Mouse (Mus musculus) hindbrain, embryonic 10.5 days (tissue): Measurements from ENCODE around the gene Ift43. TPM values are rescaled to one million over a fixed set of nuclear protein-coding genes. Genes with fewer than 3 reads are reported as not detected.

Experiments
- DNase-seq: peaks from one replicate; pipeline ENCODE4 v3.0.0-alpha.2; 2017; ENCODE audit warnings: low spot score
- H3K27ac ChIP-seq: fragments of 300-500 bp; sonication (generic); 2 replicates; pipeline ENCODE4 v1.5.1; 2016; ENCODE audit warnings: mild to moderate bottlenecking, moderate library complexity
- H3K27me3 ChIP-seq: fragments of 300-500 bp; sonication (generic); 2 replicates; pipeline ENCODE4 v1.6.1; 2016; ENCODE audit warnings: mild to moderate bottlenecking; ENCODE audit not compliant: poor library complexity, insufficient read depth, severe bottlenecking
- H3K36me3 ChIP-seq: fragments of 300-500 bp; sonication (generic); 2 replicates; pipeline ENCODE4 v1.6.1; 2016; ENCODE audit warnings: mild to moderate bottlenecking, moderate library complexity
- H3K4me1 ChIP-seq: fragments of 300-500 bp; sonication (generic); replicated peaks from 2 replicates; pipeline ENCODE4 v1.6.1; 2016; ENCODE audit warnings: mild to moderate bottlenecking
- H3K4me3 ChIP-seq: fragments of 300-500 bp; sonication (generic); 2 replicates; pipeline ENCODE4 v1.5.1; 2016; ENCODE audit warnings: mild to moderate bottlenecking, moderate library complexity
- H3K9me3 ChIP-seq: fragments of 300-500 bp; sonication (generic); 2 replicates; pipeline ENCODE4 v1.6.1; 2016; ENCODE audit warnings: mild to moderate bottlenecking, moderate library complexity
- WGBS: fragments of 180-500 bp; shearing (Covaris S2); methylation state at CpG from one replicate; pipeline ENCODE4 v1.1.7; 2016; 5-methylcytosine and 5-hydroxymethylcytosine counted together
- polyA plus RNA-seq: library from polyadenylated mRNA; unstranded; fragments of >200 nt; fragmentation: Nextera tagmentation; extraction: Ambion mirVana; gene quantifications from 2 replicates; pipeline ENCODE4 v1.2.1, GENCODE M21; 2016

The Ift43 gene
- polyA plus RNA-seq, 1 experiment from 2014 or later, result 94.1 TPM

DNA sequence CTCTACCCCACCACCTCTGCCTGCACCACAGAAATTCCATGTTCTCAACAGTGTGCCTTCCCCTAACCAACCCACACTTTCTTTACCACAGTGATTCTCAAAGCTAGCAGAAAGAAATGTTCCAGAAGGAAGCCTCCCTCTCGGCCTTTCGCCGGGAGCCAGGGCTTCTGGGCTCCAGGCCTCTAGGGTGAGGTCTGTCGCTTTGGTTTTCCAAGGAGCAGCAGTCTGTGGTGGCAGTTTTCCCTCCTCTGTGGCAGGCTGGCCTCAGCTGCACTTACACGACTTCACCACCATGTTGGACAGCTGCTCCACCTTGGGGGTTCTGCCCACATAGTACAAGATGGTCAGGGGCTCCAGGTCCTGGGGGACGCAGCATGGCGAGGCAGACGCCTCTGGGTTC, 24.8 kb upstream of the Ift43 start:
- no peaks in the 10 kb centered on the region for H3K4me1 ChIP-seq
- H3K27me3 ChIP-seq, result no peaks in the 10 kb centered on the region
- 83% methylated on average over 8 of the region's 8 CpGs for WGBS
- H3K4me3 ChIP-seq, result no peak overlapping the region
- peaks cover 19% of the 10 kb centered on the region for H3K36me3 ChIP-seq
- H3K9me3 ChIP-seq, result no peaks in the 10 kb centered on the region
- no peak for DNase-seq
- H3K27ac ChIP-seq, result no peak overlapping the region

DNA sequence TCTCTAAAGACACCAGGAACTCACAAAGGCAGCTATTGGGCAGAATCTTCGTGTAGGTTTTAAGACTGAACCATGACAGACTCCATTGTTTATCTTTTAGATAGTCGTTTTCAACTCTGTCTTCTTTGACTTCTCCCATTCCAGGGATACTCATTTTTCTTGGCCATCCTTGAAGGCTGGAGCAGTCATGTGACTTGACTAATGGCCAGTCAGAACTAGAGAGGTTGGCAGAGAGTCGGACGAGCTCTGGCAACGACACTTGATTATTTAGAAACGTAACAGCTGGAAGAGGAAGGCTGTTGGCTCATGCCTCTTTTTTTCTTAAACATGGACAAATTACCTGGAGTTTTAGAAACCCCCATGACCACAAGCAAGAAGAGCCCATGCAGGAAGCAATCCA, 23.0 kb upstream of the Ift43 start:
- Histone ChIP-seq H3K27ac (no peak overlapping the region), H3K4me1 (no peaks in the 10 kb centered on the region), H3K27me3 (no peaks in the 10 kb centered on the region), H3K4me3 (no peak overlapping the region), H3K9me3 (no peaks in the 10 kb centered on the region), H3K36me3 (peaks cover 19% of the 10 kb centered on the region)
- no peak for DNase-seq
- 88% methylated on average over 6 of the region's 6 CpGs for WGBS

DNA sequence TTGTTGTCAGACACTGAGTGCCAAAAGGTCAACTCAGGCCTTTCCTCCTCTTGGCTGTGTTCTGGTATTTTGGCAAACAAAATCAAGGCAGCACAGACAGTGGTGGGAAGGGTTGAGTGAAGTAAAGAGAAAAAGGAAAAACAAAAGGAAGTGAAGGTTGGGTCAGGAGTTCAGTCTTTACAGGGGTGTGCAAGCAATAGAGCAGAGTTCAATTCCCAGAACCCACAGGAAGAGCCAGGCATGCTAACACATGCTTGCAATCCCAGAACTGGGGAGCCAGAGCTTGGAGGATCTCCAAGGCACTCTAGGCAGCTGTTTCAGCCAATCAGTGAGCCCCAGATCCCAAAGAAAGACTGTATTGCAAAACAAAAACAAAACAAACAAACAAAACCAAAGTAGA, 17.5 kb upstream of the Ift43 start:
- Histone ChIP-seq H3K9me3 (no peaks in the 10 kb centered on the region), H3K36me3 (peaks cover 14% of the 10 kb centered on the region), H3K4me1 (no peaks in the 10 kb centered on the region), H3K27ac (no peak overlapping the region), H3K27me3 (no peaks in the 10 kb centered on the region), H3K4me3 (no peak overlapping the region)
- DNase-seq, result no peak

DNA sequence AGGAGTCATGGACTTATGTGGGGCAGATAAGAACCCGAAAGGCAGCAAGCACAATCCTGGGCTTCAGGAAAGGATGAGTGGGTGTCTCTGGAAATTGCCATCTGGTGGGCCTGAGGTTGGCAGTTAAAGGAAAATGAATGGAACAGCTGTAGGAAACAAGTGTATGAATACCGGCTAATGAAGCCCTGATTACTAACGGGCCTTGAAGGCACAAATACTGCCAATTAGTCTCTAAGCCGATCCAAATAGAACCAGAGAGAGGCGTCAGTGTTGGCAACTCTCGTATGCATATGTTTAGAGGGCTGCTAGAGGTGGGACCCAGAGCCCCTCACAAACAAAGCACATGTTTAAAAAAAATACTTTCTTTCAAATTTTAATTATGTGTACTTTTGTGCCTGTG, 10.9 kb upstream of the Ift43 start:
- peaks cover 12% of the 10 kb centered on the region for H3K27me3 ChIP-seq
- 90% methylated on average over 6 of the region's 6 CpGs for WGBS
- peaks cover 10% of the 10 kb centered on the region for H3K4me1 ChIP-seq
- H3K4me3 ChIP-seq, result no peak overlapping the region
- 0 out of 2 replicates have a peak, but pooled peaks cover 7% of the 10 kb centered on the region for H3K36me3 ChIP-seq
- 0 out of 2 replicates have a peak, but pooled peaks cover 2% of the 10 kb centered on the region for H3K9me3 ChIP-seq
- DNase-seq, result no peak
- H3K27ac ChIP-seq, result no peak overlapping the region

DNA sequence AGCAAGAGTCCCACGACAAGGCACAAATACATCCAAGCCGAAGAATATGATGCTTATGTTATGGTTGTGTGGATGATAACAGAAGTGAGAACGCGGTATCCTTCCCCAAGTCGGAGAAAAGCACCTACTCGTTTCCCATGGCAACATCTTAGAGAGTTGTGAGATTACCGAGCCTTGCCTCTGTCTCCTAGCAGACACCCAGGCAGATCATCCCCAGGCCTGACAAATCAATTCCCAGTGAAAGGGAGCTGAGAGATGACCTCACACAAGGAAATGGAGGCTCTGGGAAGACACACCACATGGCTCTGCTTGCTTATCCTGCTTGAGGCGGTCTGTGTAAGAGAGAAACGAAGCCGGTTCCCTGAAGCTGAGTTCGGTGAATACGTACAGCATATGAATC, 7.7 kb upstream of the Ift43 start:
- no peak overlapping the region for H3K27ac ChIP-seq
- no peaks in the 10 kb centered on the region for H3K36me3 ChIP-seq
- WGBS, result 88% methylated on average over 12 of the region's 12 CpGs
- H3K27me3 ChIP-seq, result peaks cover 29% of the 10 kb centered on the region
- H3K9me3 ChIP-seq, result 0 out of 2 replicates have a peak, but pooled peaks cover 2% of the 10 kb centered on the region
- no peak overlapping the region for H3K4me3 ChIP-seq
- peaks cover 31% of the 10 kb centered on the region for H3K4me1 ChIP-seq
- no peak for DNase-seq

DNA sequence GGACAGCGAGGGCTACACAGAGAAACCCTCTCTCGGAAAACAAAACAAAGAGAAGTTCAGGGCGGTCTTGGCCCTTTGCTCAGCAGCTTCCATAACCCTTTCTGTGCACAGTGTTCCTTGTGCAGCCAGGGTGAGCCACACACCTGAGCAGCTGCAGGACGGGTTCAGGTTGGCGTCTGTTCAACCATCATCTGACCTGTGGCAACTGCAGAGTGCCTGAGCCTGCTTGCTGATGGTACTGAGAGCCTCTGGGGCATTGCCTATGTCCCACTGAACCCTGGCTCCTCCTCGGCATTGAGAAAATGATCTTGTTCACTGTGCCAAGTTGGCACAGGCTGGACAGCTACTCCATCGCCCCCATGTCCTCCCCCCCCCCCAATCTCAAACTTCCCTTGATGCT, 7.0 kb upstream of the Ift43 start:
- DNase-seq, result no peak
- Histone ChIP-seq H3K27me3 (peaks cover 36% of the 10 kb centered on the region), H3K4me3 (no peak overlapping the region), H3K9me3 (0 out of 2 replicates have a peak, but pooled peaks cover 2% of the 10 kb centered on the region), H3K36me3 (no peaks in the 10 kb centered on the region), H3K27ac (no peak overlapping the region), H3K4me1 (peaks cover 31% of the 10 kb centered on the region)
- WGBS, result 87% methylated on average over 7 of the region's 7 CpGs

DNA sequence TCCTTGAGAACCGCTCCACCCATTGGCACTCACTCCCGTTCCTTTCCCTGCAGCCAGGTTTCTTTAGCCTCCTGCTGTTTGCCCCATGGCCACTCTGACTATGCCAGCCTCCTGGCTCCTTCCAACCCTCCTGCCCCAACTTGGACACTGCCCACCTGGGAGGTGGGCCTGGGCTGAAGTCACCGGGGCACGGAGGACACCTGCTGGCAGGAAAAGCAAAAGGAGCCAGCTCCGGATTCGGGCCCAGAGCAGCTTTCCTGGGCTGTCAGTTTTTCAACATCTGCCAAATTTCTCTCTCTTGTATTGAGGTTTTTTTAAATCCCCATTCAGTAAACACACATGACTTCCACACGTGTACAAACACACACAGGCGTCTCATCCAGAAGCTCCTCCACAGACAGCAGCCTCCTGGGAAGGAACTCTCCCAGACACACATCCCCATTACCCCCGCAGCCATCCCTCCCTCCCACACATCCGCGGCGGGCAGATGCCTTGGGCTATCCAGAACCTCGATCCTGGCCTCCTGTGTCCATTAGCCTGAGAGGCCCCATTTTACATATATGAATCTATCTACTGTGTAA, 5.9 kb upstream of the Ift43 start:
- 8% methylated on average over 13 of the region's 13 CpGs for WGBS
- Histone ChIP-seq H3K4me1 (peaks cover 31% of the 10 kb centered on the region), H3K27ac (no peak overlapping the region), H3K4me3 (peak overlapping the region; percentile 70), H3K9me3 (0 out of 2 replicates have a peak, but pooled peaks cover 2% of the 10 kb centered on the region), H3K36me3 (no peaks in the 10 kb centered on the region), H3K27me3 (peaks cover 47% of the 10 kb centered on the region)
- DNase-seq, result peak; percentile 15

DNA sequence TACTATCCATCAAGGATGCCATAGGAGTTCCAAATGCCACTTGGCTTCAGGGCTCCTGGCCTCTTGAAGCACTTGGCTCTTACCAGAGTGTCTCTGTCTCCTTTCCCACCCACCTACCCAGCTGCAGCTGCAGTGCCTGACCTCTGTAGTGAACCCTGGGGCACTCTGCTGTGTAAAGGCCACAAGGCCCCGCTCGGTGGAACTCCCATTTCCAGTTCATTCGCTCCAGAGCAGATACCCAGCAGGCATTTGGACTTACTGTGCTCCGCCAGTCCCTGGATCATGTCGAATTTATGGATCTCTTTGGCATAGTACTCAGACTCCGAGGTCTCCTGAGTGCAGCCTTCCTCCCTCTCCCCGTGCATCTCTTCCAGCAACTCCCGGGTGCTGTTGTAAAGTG, 5.0 kb upstream of the Ift43 start:
- Histone ChIP-seq H3K9me3 (no peaks in the 10 kb centered on the region), H3K4me3 (peak overlapping the region; percentile 70), H3K27me3 (peaks cover 50% of the 10 kb centered on the region), H3K36me3 (no peaks in the 10 kb centered on the region), H3K4me1 (peaks cover 31% of the 10 kb centered on the region), H3K27ac (peak overlapping the region; percentile 91)
- DNase-seq, result peak; percentile 51
- WGBS, result 17% methylated on average over 8 of the region's 8 CpGs

DNA sequence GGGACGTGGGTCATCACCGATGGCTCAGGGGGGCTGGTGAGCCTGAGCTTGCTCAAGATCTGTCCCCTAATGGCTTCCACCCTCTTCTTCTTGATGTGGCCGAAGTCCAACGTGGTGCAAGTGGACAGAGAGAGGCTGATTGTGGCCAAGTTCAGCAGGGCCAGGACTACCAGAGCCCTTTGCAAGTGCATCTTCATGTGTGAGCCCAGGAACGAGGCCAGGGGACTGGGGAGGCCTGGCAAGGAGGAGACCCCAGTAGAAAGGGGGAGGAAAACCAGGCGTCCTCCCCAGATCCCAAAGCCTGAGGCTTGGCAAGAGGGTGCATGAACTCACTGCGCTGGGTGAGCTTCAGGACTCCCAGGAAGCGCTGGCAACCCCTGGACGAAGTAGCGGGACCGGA, 4.6 kb upstream of the Ift43 start:
- WGBS, result 16% methylated on average over 11 of the region's 11 CpGs
- Histone ChIP-seq H3K27me3 (peaks cover 50% of the 10 kb centered on the region), H3K4me1 (peaks cover 31% of the 10 kb centered on the region), H3K36me3 (no peaks in the 10 kb centered on the region), H3K9me3 (no peaks in the 10 kb centered on the region), H3K4me3 (peak overlapping the region; percentile 70), H3K27ac (peak overlapping the region; percentile 91)
- peak; percentile 30 for DNase-seq

DNA sequence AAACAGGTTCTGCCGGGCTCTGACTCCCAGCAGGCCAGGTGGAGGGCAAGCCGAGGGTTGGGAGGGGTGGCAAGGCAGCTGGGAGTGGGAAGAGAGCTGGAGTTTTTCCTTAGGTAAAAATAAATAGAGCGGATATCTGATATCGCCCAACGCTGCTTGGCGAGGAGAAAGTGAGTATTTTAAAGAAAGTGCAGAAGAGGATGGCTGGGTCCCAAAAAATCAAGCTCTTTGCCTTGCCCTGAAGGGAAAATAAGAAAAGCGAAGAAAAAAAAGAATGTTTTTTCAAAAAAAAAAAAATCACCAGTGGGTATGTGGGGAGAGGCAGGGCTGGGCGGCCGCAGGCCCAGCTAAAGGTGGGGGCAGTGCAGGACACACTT, 4.2 kb upstream of the Ift43 start:
- DNase-seq, result peak; percentile 24
- peak overlapping the region; percentile 91 for H3K27ac ChIP-seq
- no peaks in the 10 kb centered on the region for H3K36me3 ChIP-seq
- H3K9me3 ChIP-seq, result no peaks in the 10 kb centered on the region
- WGBS, result 10% methylated on average over 9 of the region's 9 CpGs
- H3K4me1 ChIP-seq, result peaks cover 35% of the 10 kb centered on the region
- peak overlapping the region; percentile 70 for H3K4me3 ChIP-seq
- H3K27me3 ChIP-seq, result peaks cover 50% of the 10 kb centered on the region

DNA sequence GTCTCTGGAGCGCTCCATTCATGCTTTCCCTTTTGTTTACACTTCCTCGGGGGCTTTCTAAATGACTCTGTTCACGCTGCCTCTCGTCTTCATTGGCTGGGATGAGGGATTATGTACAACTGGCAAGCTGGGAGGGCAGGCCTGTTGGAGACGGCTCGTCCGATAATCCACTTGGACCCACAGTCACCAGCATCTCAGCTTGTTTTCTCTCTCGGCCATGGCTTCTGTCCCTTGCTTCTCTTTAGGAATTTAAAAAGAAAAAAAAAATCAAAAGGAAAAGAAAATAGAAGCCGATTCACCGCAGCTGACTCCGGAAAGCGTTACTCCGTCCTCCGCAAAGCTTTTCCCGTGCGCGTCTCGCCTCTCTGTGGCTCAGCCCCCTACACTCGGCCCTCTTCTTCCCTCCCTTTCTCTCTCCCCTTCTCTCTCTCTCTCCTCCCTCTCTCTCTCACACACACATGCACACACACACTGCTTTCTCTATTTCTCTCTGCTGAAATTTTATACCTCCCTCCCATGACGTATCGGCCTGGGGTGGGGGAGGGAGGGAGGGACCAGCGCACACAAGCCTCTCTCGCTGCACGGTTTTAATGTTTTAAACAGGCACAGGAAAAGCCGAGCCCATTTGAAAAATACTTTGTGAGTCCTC, 3.7 kb upstream of the Ift43 start, which contains the start of gene Tgfb3:
Tgfb3 (minus strand) TSS at position 489 of the 649 bp plus-strand sequence.
- peaks cover 38% of the 10 kb centered on the region for H3K4me1 ChIP-seq
- peak; percentile 65 for DNase-seq
- under 1% methylated on average over 25 of the region's 25 CpGs for WGBS
- H3K4me3 ChIP-seq, result peak within 1 kb of the TSS; percentile 70
- peak within 1 kb of the TSS; percentile 91 for H3K27ac ChIP-seq
- peaks cover 50% of the 10 kb centered on the region for H3K27me3 ChIP-seq
- no peaks in the 10 kb centered on the region for H3K9me3 ChIP-seq
- no peaks in the 10 kb centered on the region for H3K36me3 ChIP-seq

DNA sequence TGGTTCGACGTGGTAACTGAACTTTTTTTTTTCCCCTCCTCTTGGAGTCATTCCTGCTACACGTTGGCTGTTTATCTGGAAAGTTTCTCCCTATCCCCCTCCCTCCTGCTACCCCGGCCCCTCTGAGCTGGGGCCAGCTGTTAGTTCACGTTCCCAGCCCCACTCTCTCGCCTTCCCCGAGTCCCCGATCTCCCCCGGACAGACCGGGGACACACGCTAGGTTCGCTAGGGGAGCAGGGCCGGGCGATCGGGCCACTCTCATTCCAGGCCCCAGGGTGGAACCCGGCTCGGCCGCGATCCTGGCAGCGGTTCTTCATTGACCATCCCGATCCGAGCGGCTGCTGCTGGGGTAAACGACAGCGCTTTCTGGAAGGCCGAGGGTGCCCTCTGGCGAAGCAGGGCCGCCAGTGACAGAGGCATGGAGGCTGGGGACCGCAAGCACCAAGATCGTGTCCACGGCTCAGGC, 3.1 kb upstream of the Ift43 start:
- Histone ChIP-seq H3K4me1 (peaks cover 38% of the 10 kb centered on the region), H3K4me3 (peak overlapping the region; percentile 70), H3K9me3 (no peaks in the 10 kb centered on the region), H3K36me3 (no peaks in the 10 kb centered on the region), H3K27ac (peak overlapping the region; percentile 91), H3K27me3 (peaks cover 50% of the 10 kb centered on the region)
- under 1% methylated on average over 31 of the region's 31 CpGs for WGBS
- DNase-seq, result peak; percentile 93

DNA sequence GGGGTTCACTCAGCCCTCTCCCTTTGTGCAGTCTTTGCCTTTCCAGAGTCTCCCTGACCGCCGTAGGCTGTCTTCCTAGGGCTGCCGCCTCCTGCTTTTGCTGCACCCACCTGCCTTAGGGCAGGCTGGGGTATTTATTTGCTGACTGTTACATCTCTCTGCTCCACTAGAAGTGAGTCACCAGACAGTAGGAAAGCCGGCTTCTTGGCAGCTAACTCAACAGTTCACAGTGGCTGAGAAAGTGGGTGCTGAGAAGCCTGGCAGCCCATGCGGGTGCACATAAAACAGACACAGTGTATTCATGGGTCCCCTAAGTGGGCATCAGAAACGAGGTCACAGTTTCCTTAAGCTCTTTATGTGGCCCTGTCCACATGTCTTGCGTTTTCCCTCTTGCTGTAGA, 3.5 kb downstream of the Ift43 start:
- H3K36me3 ChIP-seq, result peaks cover 50% of the 10 kb centered on the region
- DNase-seq, result no peak
- WGBS, result 94% methylated on average over 7 of the region's 7 CpGs
- no peak overlapping the region for H3K4me3 ChIP-seq
- peaks cover 12% of the 10 kb centered on the region for H3K4me1 ChIP-seq
- H3K27ac ChIP-seq, result no peak overlapping the region
- H3K27me3 ChIP-seq, result peaks cover 9% of the 10 kb centered on the region
- no peaks in the 10 kb centered on the region for H3K9me3 ChIP-seq
